Mouse (Mus musculus) gonadal fat pad, adult 2 months (tissue): ENCODE results near the gene Gm8127. TPM values are rescaled to one million over a fixed set of nuclear protein-coding genes. Genes with fewer than 3 reads are reported as not detected.

ENCODE experiments used
- polyA plus RNA-seq: library from polyadenylated mRNA; depleted of rRNA; stranded (reverse); fragments of >200 nt; gene quantifications from 2 replicates; pipeline ENCODE4 v1.2.3, GENCODE M21; 2012; rRNA removed

The Gm8127 gene
- polyA plus RNA-seq, 1 experiment = not detected

Other genes with a start within 250 kb of the Gm8127 start
- not detected in 2 replicates for gene Gm8094, start 217.2 kb downstream of the Gm8127 start, polyA plus RNA-seq
- gene Gm8104, start 193.2 kb downstream of the Gm8127 start, polyA plus RNA-seq = not detected in 2 replicates
- not detected in 2 replicates for gene Gm7233, start 114.0 kb downstream of the Gm8127 start, polyA plus RNA-seq
- gene Gm8122, start 58.5 kb downstream of the Gm8127 start, polyA plus RNA-seq = not detected in 2 replicates
- gene Gm8126, start 35.2 kb downstream of the Gm8127 start, polyA plus RNA-seq = 0.20 TPM in 1 of 2 replicates, not detected in the other
- gene Gm9732, start 18.8 kb downstream of the Gm8127 start, polyA plus RNA-seq = 0.14 and 0.34 TPM in 2 replicates
- gene 1700001F09Rik, start 54.0 kb upstream of the Gm8127 start, polyA plus RNA-seq = not detected in 2 replicates
- gene Gm8138, start 122.5 kb upstream of the Gm8127 start, polyA plus RNA-seq = not detected in 2 replicates
- 0.19 TPM in 1 of 2 replicates, not detected in the other for gene Gm5799, start 249.7 kb upstream of the Gm8127 start, polyA plus RNA-seq